Mouse (Mus musculus) embryo, embryonic 11 days (tissue): ENCODE measurements around the gene Serpinb12.
"Not testable (repeated sequence)": the region's sequence is repeated elsewhere in the genome, so short reads cannot be mapped to it uniquely, and the experiment has no call there.

Source experiments
- DNase-seq: peaks from one replicate; pipeline ENCODE4 v3.0.0-alpha.2; 2015

Serpinb12 gene

GRCm38 (mm10) chr1:106934265-106934664, at the start of gene Serpinb12:
Gene Serpinb12 (plus strand): TSS chr1:106934449.
- DNase-seq, result no peak

GRCm38 (mm10) chr1:106895142-106895541, 39.1 kb upstream of the Serpinb12 start:
- DNase-seq, result not testable (repeated sequence)

GRCm38 (mm10) chr1:106901406-106901805, 32.8 kb upstream of the Serpinb12 start:
- peak; percentile 57 for DNase-seq

GRCm38 (mm10) chr1:106931954-106932353, 2.3 kb upstream of the Serpinb12 start:
- no peak for DNase-seq

GRCm38 (mm10) chr1:106933658-106934057, 591 bp upstream of the Serpinb12 start:
- no peak for DNase-seq

- no peak for DNase-seq
Observed at GRCm38 (mm10) chr1:106947217-106947616, 13.0 kb downstream of the Serpinb12 start.

GRCm38 (mm10) chr1:106959981-106960380, 25.7 kb downstream of the Serpinb12 start:
- DNase-seq, result no peak

GRCm38 (mm10) chr1:106961023-106961422, 26.8 kb downstream of the Serpinb12 start:
- DNase-seq, result no peak

- no peak for DNase-seq
Observed at GRCm38 (mm10) chr1:106980684-106981083, 46.4 kb downstream of the Serpinb12 start, which contains the start of gene Serpinb13. Gene Serpinb13 (plus strand): TSS chr1:106980984.

GRCm38 (mm10) chr1:106983092-106983491, 48.8 kb downstream of the Serpinb12 start:
- no peak for DNase-seq

GRCm38 (mm10) chr1:106983865-106984264, 49.6 kb downstream of the Serpinb12 start:
- no peak for DNase-seq

- DNase-seq, result peak; percentile 5
Observed at GRCm38 (mm10) chr1:107000424-107000823, 66.2 kb downstream of the Serpinb12 start.

- no peak for DNase-seq
Observed at GRCm38 (mm10) chr1:107001754-107002153, 67.5 kb downstream of the Serpinb12 start.

- peak; percentile 2 for DNase-seq
Observed at GRCm38 (mm10) chr1:107006316-107006715, 72.1 kb downstream of the Serpinb12 start.
